Mouse (Mus musculus): ENCODE results near the gene Arl6ip4. TPM values are rescaled to one million over a fixed set of nuclear protein-coding genes. Genes with fewer than 3 reads are reported as not detected.

The Arl6ip4 gene
- polyA plus RNA-seq, 2 experiments = 88.3 to 95.1 TPM

GRCm38 (mm10) chr5:124082447-124082846 is 33.4 kb upstream of the Arl6ip4 start:
- no peak overlapping the region for H3K4me3 ChIP-seq (replicated peaks; ENCODE audit: low read length)
- ATAC-seq (ENCODE audit: low FRiP score, low read depth) (no peak), DNase-seq (ENCODE audit: low spot score) (no peak)
- no peak overlapping the region for H3K9ac ChIP-seq (ENCODE audit: low read depth, low read length, severe bottlenecking)
- no peak overlapping the region for H3K27ac ChIP-seq (replicated peaks; ENCODE audit: low read depth, low read length)
- no peak overlapping the region for H3K4me2 ChIP-seq (replicated peaks; ENCODE audit: low read depth, low read length, severe bottlenecking)
- H3K27me3 ChIP-seq (ENCODE audit: control insufficient read depth, insufficient read depth, low read length) = no peaks in the 10 kb centered on the region
- peaks cover 9% of the 10 kb centered on the region; the same call in 1 of the 2 replicates for H3K4me1 ChIP-seq (ENCODE audit: control insufficient read depth, insufficient read depth, low read length)
- TF ChIP-seq POLR2A (IDR thresholded peaks at IDR 0.05; ENCODE audit: borderline replicate concordance, extremely low read depth, insufficient read depth, insufficient read length) = no peak
- H3K36me3 ChIP-seq (ENCODE audit: control insufficient read depth, insufficient read depth, low read length) = no peaks in the 10 kb centered on the region
- 85% methylated on average over 10 of the region's 10 CpGs for WGBS
- H3K9me3 ChIP-seq (ENCODE audit: control insufficient read depth, low read length) = no peaks in the 10 kb centered on the region

GRCm38 (mm10) chr5:124082941-124083688 is 32.8 kb upstream of the Arl6ip4 start:
- Histone ChIP-seq H3K4me1 (ENCODE audit: control insufficient read depth, insufficient read depth, low read length) (peaks cover 9% of the 10 kb centered on the region; the same call in 1 of the 2 replicates), H3K4me2 (replicated peaks; ENCODE audit: low read depth, low read length, severe bottlenecking) (no peak overlapping the region), H3K4me3 (replicated peaks; ENCODE audit: low read length) (no peak overlapping the region), H3K27me3 (ENCODE audit: control insufficient read depth, insufficient read depth, low read length) (no peaks in the 10 kb centered on the region), H3K9ac (ENCODE audit: low read depth, low read length, severe bottlenecking) (no peak overlapping the region), H3K36me3 (ENCODE audit: control insufficient read depth, insufficient read depth, low read length) (no peaks in the 10 kb centered on the region), H3K27ac (replicated peaks; ENCODE audit: low read depth, low read length) (no peak overlapping the region), H3K9me3 (ENCODE audit: control insufficient read depth, low read length) (no peaks in the 10 kb centered on the region)
- ATAC-seq (ENCODE audit: low FRiP score, low read depth) (no peak), DNase-seq (ENCODE audit: low spot score) (no peak)
- WGBS = 86% methylated on average over 17 of the region's 17 CpGs
- no peak for TF ChIP-seq POLR2A (IDR thresholded peaks at IDR 0.05; ENCODE audit: borderline replicate concordance, extremely low read depth, insufficient read depth, insufficient read length)

- ATAC-seq (ENCODE audit: low FRiP score, low read depth) = no peak
- whole genome bisulfite sequencing = 85% methylated on average over 14 of the region's 14 CpGs
- Histone ChIP-seq H3K27ac (replicated peaks; ENCODE audit: low read depth, low read length) (no peak overlapping the region), H3K4me2 (replicated peaks; ENCODE audit: low read depth, low read length, severe bottlenecking) (no peak overlapping the region), H3K4me1 (ENCODE audit: control insufficient read depth, insufficient read depth, low read length) (peaks cover 3% of the 10 kb centered on the region; the same call in 1 of the 2 replicates), H3K27me3 (ENCODE audit: control insufficient read depth, insufficient read depth, low read length) (no peaks in the 10 kb centered on the region), H3K36me3 (ENCODE audit: control insufficient read depth, insufficient read depth, low read length) (no peaks in the 10 kb centered on the region), H3K9ac (ENCODE audit: low read depth, low read length, severe bottlenecking) (no peak overlapping the region), H3K9me3 (ENCODE audit: control insufficient read depth, low read length) (no peaks in the 10 kb centered on the region), H3K4me3 (replicated peaks; ENCODE audit: low read length) (no peak overlapping the region)
- DNase-seq (ENCODE audit: low spot score) = no peak
- TF ChIP-seq POLR2A (IDR thresholded peaks at IDR 0.05; ENCODE audit: borderline replicate concordance, extremely low read depth, insufficient read depth, insufficient read length) = no peak
These were observed 31.9 kb upstream of the Arl6ip4 start for GRCm38 (mm10) chr5:124083850-124084587.

- DNase-seq (ENCODE audit: low spot score) = peak; percentile 25
- no peaks in the 10 kb centered on the region for H3K36me3 ChIP-seq (ENCODE audit: control insufficient read depth, insufficient read depth, low read length)
- TF ChIP-seq POLR2A (IDR thresholded peaks at IDR 0.05; ENCODE audit: borderline replicate concordance, extremely low read depth, insufficient read depth, insufficient read length) = no peak
- peak; percentile 69 for ATAC-seq (ENCODE audit: low FRiP score, low read depth)
- H3K4me3 ChIP-seq (replicated peaks; ENCODE audit: low read length) = no peak overlapping the region
- no peaks in the 10 kb centered on the region for H3K27me3 ChIP-seq (ENCODE audit: control insufficient read depth, insufficient read depth, low read length)
- H3K27ac ChIP-seq (replicated peaks; ENCODE audit: low read depth, low read length) = no peak overlapping the region
- no peak overlapping the region for H3K4me2 ChIP-seq (replicated peaks; ENCODE audit: low read depth, low read length, severe bottlenecking)
- no peaks in the 10 kb centered on the region; the same call in 1 of the 2 replicates for H3K4me1 ChIP-seq (ENCODE audit: control insufficient read depth, insufficient read depth, low read length)
- H3K9ac ChIP-seq (ENCODE audit: low read depth, low read length, severe bottlenecking) = no peak overlapping the region
- WGBS = 41% methylated on average over 11 of the region's 11 CpGs
- no peaks in the 10 kb centered on the region for H3K9me3 ChIP-seq (ENCODE audit: control insufficient read depth, low read length)
These were observed 31.2 kb upstream of the Arl6ip4 start for GRCm38 (mm10) chr5:124084588-124085173.

- no peak overlapping the region for H3K4me2 ChIP-seq (replicated peaks; ENCODE audit: low read depth, low read length, severe bottlenecking)
- no peak overlapping the region for H3K4me3 ChIP-seq (replicated peaks; ENCODE audit: low read length)
- H3K36me3 ChIP-seq (ENCODE audit: control insufficient read depth, insufficient read depth, low read length) = no peaks in the 10 kb centered on the region
- TF ChIP-seq POLR2A (IDR thresholded peaks at IDR 0.05; ENCODE audit: borderline replicate concordance, extremely low read depth, insufficient read depth, insufficient read length) = no peak
- ATAC-seq (ENCODE audit: low FRiP score, low read depth) (no peak), DNase-seq (ENCODE audit: low spot score) (no peak)
- no peaks in the 10 kb centered on the region for H3K4me1 ChIP-seq (ENCODE audit: control insufficient read depth, insufficient read depth, low read length)
- no peak overlapping the region for H3K9ac ChIP-seq (ENCODE audit: low read depth, low read length, severe bottlenecking)
- no peaks in the 10 kb centered on the region for H3K9me3 ChIP-seq (ENCODE audit: control insufficient read depth, low read length)
- 68% methylated on average over 3 of the region's 3 CpGs for WGBS
- H3K27me3 ChIP-seq (ENCODE audit: control insufficient read depth, insufficient read depth, low read length) = no peaks in the 10 kb centered on the region
- H3K27ac ChIP-seq (replicated peaks; ENCODE audit: low read depth, low read length) = no peak overlapping the region
These were observed 30.4 kb upstream of the Arl6ip4 start for GRCm38 (mm10) chr5:124085513-124085912.

All from limb, embryonic 14.5 days (tissue).